Mouse (Mus musculus): ENCODE measurements at regions not wholly inside any gene's neighbourhood (a gene's known extent, or its start where the extent isn't known, plus 50 kb on each side); places are given as distances from the start of the nearest gene placed in this dataset.

DNA sequence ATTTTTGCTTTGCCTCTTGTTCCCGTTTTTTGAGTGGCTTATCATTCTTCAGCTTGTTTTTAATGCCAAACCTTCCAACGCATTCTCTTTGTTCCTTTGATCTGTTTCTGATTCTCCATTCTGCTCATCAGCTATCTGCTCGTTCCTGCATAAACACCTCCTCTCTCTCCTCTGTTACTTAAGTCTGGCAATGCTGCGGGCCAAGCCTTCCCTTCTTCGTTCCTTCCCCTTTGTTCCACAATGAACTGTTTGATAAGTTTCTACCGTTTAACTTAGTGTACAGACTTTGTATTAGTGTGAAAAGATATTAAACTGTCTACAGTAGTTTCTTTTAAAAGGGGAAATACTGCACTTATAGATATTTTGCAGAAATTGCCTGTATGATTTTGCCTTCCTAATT is 83.3 kb upstream of the Pik3r1 start:
- no peaks in the 10 kb centered on the region for H3K36me3 ChIP-seq (replicated peaks; ENCODE audit: control insufficient read depth, insufficient read depth)
- H3K9me3 ChIP-seq (ENCODE audit: control insufficient read depth, low read length), result no peaks in the 10 kb centered on the region
- H3K27ac ChIP-seq, result no peak overlapping the region
- H3K4me1 ChIP-seq (replicated peaks; ENCODE audit: control insufficient read depth, insufficient read depth, low read length), result no peaks in the 10 kb centered on the region
- no peak overlapping the region for H3K4me2 ChIP-seq (replicated peaks)
- WGBS, result 73% methylated on average over 6 of the region's 6 CpGs
- H3K27me3 ChIP-seq (ENCODE audit: control insufficient read depth, insufficient read depth, low read length), result no peaks in the 10 kb centered on the region
- no peak overlapping the region for H3K4me3 ChIP-seq (replicated peaks; ENCODE audit: low read length)
- no peak for ATAC-seq (ENCODE audit: low FRiP score)
- no peak for DNase-seq (ENCODE audit: low spot score)
- no peak overlapping the region for H3K9ac ChIP-seq

DNA sequence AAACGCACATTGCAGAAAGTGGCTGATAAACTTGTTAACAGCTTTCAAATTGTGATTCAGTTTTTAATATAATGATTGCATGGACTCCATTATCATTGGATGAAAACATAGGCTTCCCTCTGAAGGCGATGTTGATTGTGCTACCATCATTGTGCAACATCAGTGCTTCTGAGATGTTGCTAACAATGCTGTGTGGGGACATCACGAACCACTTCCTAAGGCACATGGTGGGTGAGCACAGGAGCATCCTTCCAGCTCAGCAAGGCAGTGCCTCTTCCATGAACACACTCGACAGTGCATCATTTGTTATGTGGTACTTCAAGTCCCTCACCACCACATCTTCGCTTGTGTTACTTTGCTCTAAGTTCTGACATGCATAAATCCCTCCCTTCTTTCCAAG is 84.9 kb upstream of the Pik3r1 start:
- DNase-seq (ENCODE audit: low spot score) (no peak), ATAC-seq (ENCODE audit: low FRiP score) (no peak)
- H3K27ac ChIP-seq, result no peak overlapping the region
- no peaks in the 10 kb centered on the region for H3K27me3 ChIP-seq (ENCODE audit: control insufficient read depth, insufficient read depth, low read length)
- H3K4me3 ChIP-seq (replicated peaks; ENCODE audit: low read length), result no peak overlapping the region
- WGBS, result 90% methylated on average over 5 of the region's 5 CpGs
- H3K36me3 ChIP-seq (replicated peaks; ENCODE audit: control insufficient read depth, insufficient read depth), result no peaks in the 10 kb centered on the region
- no peak overlapping the region for H3K9ac ChIP-seq
- H3K4me2 ChIP-seq (replicated peaks), result no peak overlapping the region
- no peaks in the 10 kb centered on the region for H3K9me3 ChIP-seq (ENCODE audit: control insufficient read depth, low read length)
- H3K4me1 ChIP-seq (replicated peaks; ENCODE audit: control insufficient read depth, insufficient read depth, low read length), result no peaks in the 10 kb centered on the region

DNA sequence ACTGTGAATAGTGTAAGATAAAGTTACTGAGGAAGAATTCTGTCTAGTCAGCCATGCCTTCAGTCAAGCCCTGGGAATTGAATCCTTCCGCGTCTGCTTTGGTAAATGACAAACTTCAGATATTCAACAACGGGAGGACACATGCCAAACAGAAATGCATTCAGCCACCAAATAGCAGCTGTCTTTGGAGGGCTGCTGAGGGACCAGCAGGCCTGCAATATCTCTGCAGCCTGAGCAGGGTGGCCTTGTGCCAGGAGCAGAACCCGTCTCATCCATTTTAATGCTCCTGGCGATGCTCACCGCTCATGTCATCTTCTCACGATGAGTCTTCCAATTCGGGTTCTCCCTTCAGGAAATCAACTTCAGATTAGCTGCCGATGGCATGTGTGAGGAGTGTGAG is 87.1 kb upstream of the Pik3r1 start:
- DNase-seq (ENCODE audit: low spot score) (peak; percentile 41), ATAC-seq (ENCODE audit: low FRiP score) (no peak)
- H3K27me3 ChIP-seq (ENCODE audit: control insufficient read depth, insufficient read depth, low read length), result no peaks in the 10 kb centered on the region
- 66% methylated on average over 9 of the region's 9 CpGs for WGBS
- no peaks in the 10 kb centered on the region for H3K9me3 ChIP-seq (ENCODE audit: control insufficient read depth, low read length)
- no peak overlapping the region for H3K9ac ChIP-seq
- no peaks in the 10 kb centered on the region for H3K4me1 ChIP-seq (replicated peaks; ENCODE audit: control insufficient read depth, insufficient read depth, low read length)
- no peak overlapping the region for H3K4me2 ChIP-seq (replicated peaks)
- H3K4me3 ChIP-seq (replicated peaks; ENCODE audit: low read length), result no peak overlapping the region
- no peak overlapping the region for H3K27ac ChIP-seq
- H3K36me3 ChIP-seq (replicated peaks; ENCODE audit: control insufficient read depth, insufficient read depth), result no peaks in the 10 kb centered on the region

DNA sequence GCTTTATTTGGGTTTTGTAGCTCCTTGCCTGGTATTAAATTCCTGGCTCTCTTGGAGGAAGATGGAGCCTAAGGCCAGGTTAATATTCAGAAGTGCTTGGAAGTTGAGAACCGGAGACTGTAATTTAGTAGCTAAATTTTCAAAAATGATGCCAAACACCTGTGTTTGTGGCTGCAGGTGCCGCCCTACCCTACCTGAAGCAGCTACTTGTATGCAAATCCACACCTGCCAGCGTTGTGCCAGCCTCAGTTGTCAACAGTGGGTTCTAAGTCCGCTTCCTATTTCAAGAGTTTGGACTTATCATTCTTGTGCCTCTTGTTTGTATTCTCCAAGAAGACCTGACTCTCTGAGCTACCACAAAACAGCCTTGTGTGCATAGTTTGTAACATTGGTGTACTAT is 92.7 kb upstream of the Pik3r1 start:
- H3K4me2 ChIP-seq (replicated peaks), result no peak overlapping the region
- no peak for DNase-seq (ENCODE audit: low spot score)
- no peak for ATAC-seq (ENCODE audit: low FRiP score)
- no peaks in the 10 kb centered on the region for H3K36me3 ChIP-seq (replicated peaks; ENCODE audit: control insufficient read depth, insufficient read depth)
- H3K4me3 ChIP-seq (replicated peaks; ENCODE audit: low read length), result no peak overlapping the region
- WGBS, result 92% methylated on average over 4 of the region's 4 CpGs
- H3K9me3 ChIP-seq (ENCODE audit: control insufficient read depth, low read length), result no peaks in the 10 kb centered on the region
- H3K9ac ChIP-seq, result no peak overlapping the region
- H3K4me1 ChIP-seq (replicated peaks; ENCODE audit: control insufficient read depth, insufficient read depth, low read length), result no peaks in the 10 kb centered on the region
- H3K27me3 ChIP-seq (ENCODE audit: control insufficient read depth, insufficient read depth, low read length), result no peaks in the 10 kb centered on the region
- no peak overlapping the region for H3K27ac ChIP-seq

DNA sequence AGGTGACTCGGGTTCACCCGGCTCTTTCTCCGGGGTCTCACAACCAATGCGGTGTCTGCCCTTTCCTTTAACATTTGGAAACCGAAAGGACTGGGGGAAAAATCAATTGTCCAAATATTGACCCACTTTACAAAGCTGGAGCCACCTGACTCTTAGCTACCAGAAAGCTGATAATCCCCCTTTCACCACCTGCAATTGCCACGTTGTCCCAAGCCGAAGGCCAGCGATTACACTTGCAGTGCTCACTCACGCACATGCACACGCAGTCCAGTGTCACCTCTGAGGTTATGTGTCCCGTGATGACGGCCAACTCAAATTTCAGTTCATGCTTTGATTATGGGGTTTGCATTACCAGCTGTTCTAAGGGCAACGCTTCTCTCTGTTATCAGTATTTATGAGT is 94.0 kb upstream of the Pik3r1 start:
- H3K4me1 ChIP-seq (replicated peaks; ENCODE audit: control insufficient read depth, insufficient read depth, low read length), result no peaks in the 10 kb centered on the region
- no peak for DNase-seq (ENCODE audit: low spot score)
- no peak overlapping the region for H3K27ac ChIP-seq
- H3K27me3 ChIP-seq (ENCODE audit: control insufficient read depth, insufficient read depth, low read length), result no peaks in the 10 kb centered on the region
- no peak overlapping the region for H3K4me2 ChIP-seq (replicated peaks)
- WGBS, result 91% methylated on average over 13 of the region's 13 CpGs
- ATAC-seq (ENCODE audit: low FRiP score), result no peak
- H3K9ac ChIP-seq, result no peak overlapping the region
- no peaks in the 10 kb centered on the region for H3K36me3 ChIP-seq (replicated peaks; ENCODE audit: control insufficient read depth, insufficient read depth)
- no peaks in the 10 kb centered on the region for H3K9me3 ChIP-seq (ENCODE audit: control insufficient read depth, low read length)
- H3K4me3 ChIP-seq (replicated peaks; ENCODE audit: low read length), result no peak overlapping the region

DNA sequence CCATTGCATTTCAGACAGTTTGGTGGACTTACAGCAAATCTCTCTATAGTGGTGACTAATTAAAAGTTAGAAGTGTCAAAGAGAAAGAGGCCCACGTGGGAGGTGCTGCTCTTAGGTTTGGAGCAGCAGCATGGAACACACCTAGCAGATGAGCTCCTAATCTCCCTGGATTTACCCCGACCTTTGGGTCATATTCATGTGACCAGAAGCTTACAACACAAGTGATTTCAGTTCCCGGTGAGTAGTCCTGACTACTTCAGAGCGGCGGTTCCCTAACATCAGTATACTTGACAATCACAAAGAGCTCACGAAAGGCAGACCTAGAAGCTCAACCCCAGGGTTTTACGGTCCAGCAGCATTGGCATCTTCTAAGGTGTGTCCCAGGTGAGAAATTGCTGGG is 95.0 kb upstream of the Pik3r1 start:
- ATAC-seq (ENCODE audit: low FRiP score), result no peak
- Histone ChIP-seq H3K36me3 (replicated peaks; ENCODE audit: control insufficient read depth, insufficient read depth) (no peaks in the 10 kb centered on the region), H3K4me3 (replicated peaks; ENCODE audit: low read length) (no peak overlapping the region), H3K27ac (no peak overlapping the region), H3K27me3 (ENCODE audit: control insufficient read depth, insufficient read depth, low read length) (no peaks in the 10 kb centered on the region), H3K4me1 (replicated peaks; ENCODE audit: control insufficient read depth, insufficient read depth, low read length) (no peaks in the 10 kb centered on the region), H3K9ac (no peak overlapping the region), H3K4me2 (replicated peaks) (no peak overlapping the region), H3K9me3 (ENCODE audit: control insufficient read depth, low read length) (no peaks in the 10 kb centered on the region)
- WGBS, result 93% methylated on average over 7 of the region's 7 CpGs
- DNase-seq (ENCODE audit: low spot score), result no peak

DNA sequence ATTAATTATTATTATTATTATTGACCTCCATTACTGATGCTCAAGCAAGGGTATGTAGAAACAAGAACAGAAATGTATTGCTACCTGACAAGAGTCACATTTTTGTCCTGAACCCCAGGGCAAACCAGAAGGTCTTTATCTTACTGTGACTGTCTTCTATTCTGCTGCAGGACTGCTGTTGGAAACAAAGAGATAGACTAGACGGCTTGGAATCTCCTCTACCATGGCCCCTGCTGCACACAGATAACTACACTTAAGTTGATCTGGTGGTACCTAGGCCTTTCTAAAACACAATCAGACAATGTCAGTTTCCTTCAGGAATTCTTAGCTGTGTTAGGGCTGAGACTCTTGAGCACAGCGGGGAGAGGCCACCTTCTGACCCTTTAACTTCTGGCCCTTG is 95.6 kb upstream of the Pik3r1 start:
- no peak overlapping the region for H3K9ac ChIP-seq
- no peaks in the 10 kb centered on the region for H3K9me3 ChIP-seq (ENCODE audit: control insufficient read depth, low read length)
- ATAC-seq (ENCODE audit: low FRiP score), result no peak
- H3K4me1 ChIP-seq (replicated peaks; ENCODE audit: control insufficient read depth, insufficient read depth, low read length), result no peaks in the 10 kb centered on the region
- H3K4me2 ChIP-seq (replicated peaks), result no peak overlapping the region
- no peak overlapping the region for H3K4me3 ChIP-seq (replicated peaks; ENCODE audit: low read length)
- H3K36me3 ChIP-seq (replicated peaks; ENCODE audit: control insufficient read depth, insufficient read depth), result no peaks in the 10 kb centered on the region
- H3K27ac ChIP-seq, result no peak overlapping the region
- no peak for DNase-seq (ENCODE audit: low spot score)
- no peaks in the 10 kb centered on the region for H3K27me3 ChIP-seq (ENCODE audit: control insufficient read depth, insufficient read depth, low read length)
- 74% methylated on average over 2 of the region's 2 CpGs for WGBS

DNA sequence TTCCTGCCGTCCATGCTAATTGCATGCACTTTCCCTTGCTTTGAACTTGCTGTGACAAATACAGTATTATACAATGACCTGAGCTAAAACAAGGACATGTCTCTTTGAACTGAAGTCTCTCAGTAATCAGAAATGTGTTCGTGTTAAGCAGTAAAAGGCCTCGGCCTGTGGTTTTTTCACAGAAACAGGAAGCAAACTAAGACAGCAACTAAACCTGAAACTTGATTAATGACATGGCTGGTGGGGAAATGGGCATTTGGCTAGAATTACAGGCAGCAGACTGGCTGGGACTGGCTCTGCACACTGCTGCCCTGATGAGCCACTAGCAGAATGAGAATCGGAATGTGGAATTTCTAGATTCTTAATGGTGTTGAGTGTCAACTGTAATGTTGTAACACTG is 98.8 kb upstream of the Pik3r1 start:
- Histone ChIP-seq H3K4me2 (replicated peaks) (no peak overlapping the region), H3K4me3 (replicated peaks; ENCODE audit: low read length) (no peak overlapping the region), H3K9ac (no peak overlapping the region), H3K27me3 (ENCODE audit: control insufficient read depth, insufficient read depth, low read length) (no peaks in the 10 kb centered on the region), H3K9me3 (ENCODE audit: control insufficient read depth, low read length) (no peaks in the 10 kb centered on the region), H3K4me1 (replicated peaks; ENCODE audit: control insufficient read depth, insufficient read depth, low read length) (no peaks in the 10 kb centered on the region), H3K27ac (no peak overlapping the region), H3K36me3 (replicated peaks; ENCODE audit: control insufficient read depth, insufficient read depth) (no peaks in the 10 kb centered on the region)
- ATAC-seq (ENCODE audit: low FRiP score), result no peak
- 63% methylated on average over 4 of the region's 4 CpGs for WGBS
- DNase-seq (ENCODE audit: low spot score), result no peak

DNA sequence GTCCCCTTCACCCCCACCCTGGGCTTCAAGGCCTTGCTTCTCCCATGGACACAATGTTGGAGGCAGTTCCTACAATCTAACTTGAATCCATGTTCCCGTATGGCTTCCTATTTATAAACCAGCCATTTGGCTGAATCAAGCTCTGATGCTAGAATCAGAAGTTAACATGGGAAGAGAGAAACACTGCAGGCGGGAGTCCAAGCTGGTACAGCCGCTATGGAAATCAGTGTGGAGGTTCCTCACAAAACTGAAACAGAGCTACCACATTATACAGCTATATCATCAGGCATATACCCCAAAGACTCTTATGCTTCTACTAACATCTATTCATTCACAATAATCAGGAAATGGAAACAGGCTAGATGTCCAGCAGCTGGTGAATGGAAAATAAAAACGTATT is 106.7 kb upstream of the Pik3r1 start:
- no peaks in the 10 kb centered on the region for H3K9me3 ChIP-seq (ENCODE audit: control insufficient read depth, low read length)
- no peaks in the 10 kb centered on the region for H3K36me3 ChIP-seq (replicated peaks; ENCODE audit: control insufficient read depth, insufficient read depth)
- no peak overlapping the region for H3K27ac ChIP-seq
- H3K9ac ChIP-seq, result no peak overlapping the region
- ATAC-seq (ENCODE audit: low FRiP score), result no peak
- 90% methylated on average over 4 of the region's 4 CpGs for WGBS
- no peaks in the 10 kb centered on the region for H3K27me3 ChIP-seq (ENCODE audit: control insufficient read depth, insufficient read depth, low read length)
- no peak overlapping the region for H3K4me3 ChIP-seq (replicated peaks; ENCODE audit: low read length)
- H3K4me1 ChIP-seq (replicated peaks; ENCODE audit: control insufficient read depth, insufficient read depth, low read length), result no peaks in the 10 kb centered on the region
- DNase-seq (ENCODE audit: low spot score), result no peak
- H3K4me2 ChIP-seq (replicated peaks), result no peak overlapping the region

DNA sequence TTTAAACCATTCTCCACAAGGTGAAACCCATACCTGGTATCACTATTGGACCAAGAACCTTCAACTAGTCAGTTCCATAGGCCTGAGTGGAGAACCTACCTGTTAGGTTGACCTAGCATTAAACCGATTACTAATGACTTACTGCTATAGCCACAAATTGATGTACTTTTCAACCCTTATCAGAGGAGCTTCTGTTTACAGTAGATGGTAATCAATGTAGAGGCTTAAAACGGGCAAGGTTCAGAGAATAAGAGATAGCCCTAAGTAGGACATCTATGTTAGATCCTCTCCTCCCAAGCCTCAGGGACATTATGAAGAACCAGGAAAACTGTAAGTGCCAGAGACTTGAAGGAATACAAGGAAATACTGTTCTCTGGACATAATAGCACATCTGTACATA is 108.1 kb upstream of the Pik3r1 start:
- Histone ChIP-seq H3K9me3 (ENCODE audit: control insufficient read depth, low read length) (no peaks in the 10 kb centered on the region), H3K27me3 (ENCODE audit: control insufficient read depth, insufficient read depth, low read length) (no peaks in the 10 kb centered on the region), H3K4me2 (replicated peaks) (no peak overlapping the region), H3K4me3 (replicated peaks; ENCODE audit: low read length) (no peak overlapping the region), H3K27ac (no peak overlapping the region), H3K36me3 (replicated peaks; ENCODE audit: control insufficient read depth, insufficient read depth) (no peaks in the 10 kb centered on the region), H3K4me1 (replicated peaks; ENCODE audit: control insufficient read depth, insufficient read depth, low read length) (no peaks in the 10 kb centered on the region), H3K9ac (no peak overlapping the region)
- no peak for DNase-seq (ENCODE audit: low spot score)
- ATAC-seq (ENCODE audit: low FRiP score), result no peak
- 96% methylated on average over 2 of the region's 2 CpGs for WGBS

Data from hindbrain, embryonic 14.5 days (tissue).